Mouse (Mus musculus): ENCODE data around the gene Cog6. TPM values are rescaled to one million over a fixed set of nuclear protein-coding genes. Genes with fewer than 3 reads are reported as not detected.

Gene Cog6
- polyA plus RNA-seq, 1 experiment from 2014 or later: 23.6 TPM

DNA sequence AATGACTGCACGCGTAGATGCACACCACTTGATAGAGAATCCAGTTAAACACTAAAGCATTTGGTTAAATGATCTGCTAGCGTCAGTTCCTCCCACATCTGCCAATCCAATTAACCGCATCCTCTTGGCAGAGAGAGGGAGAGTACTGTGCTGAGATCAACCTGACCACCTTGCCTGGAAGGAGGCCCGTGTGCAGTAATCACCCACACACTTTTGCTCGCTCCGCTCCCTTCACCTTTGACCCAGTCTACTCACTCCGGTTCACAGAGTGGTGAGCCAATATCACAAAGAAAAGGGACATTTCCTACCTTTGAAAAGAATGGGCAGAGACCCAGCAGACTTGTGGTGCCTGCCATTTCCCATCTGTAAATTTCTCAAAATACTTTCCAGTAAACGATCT lies 62.4 kb downstream of the Cog6 start:
- Histone ChIP-seq H3K4me1 (replicated peaks; ENCODE audit: control insufficient read depth, insufficient read depth, low read length) (no peaks in the 10 kb centered on the region), H3K27me3 (replicated peaks; ENCODE audit: control insufficient read depth, insufficient read depth, low read length) (no peaks in the 10 kb centered on the region), H3K4me2 (replicated peaks; ENCODE audit: low read depth) (no peak overlapping the region), H3K27ac (ENCODE audit: low read depth, low read length) (no peak overlapping the region), H3K36me3 (ENCODE audit: control insufficient read depth, insufficient read depth) (no peaks in the 10 kb centered on the region), H3K9me3 (ENCODE audit: control insufficient read depth) (no peaks in the 10 kb centered on the region), H3K9ac (ENCODE audit: low read depth, low read length) (no peak overlapping the region), H3K4me3 (ENCODE audit: low read depth, low read length) (no peak overlapping the region)
- ATAC-seq: no peak
- 71% methylated on average over 9 of the region's 9 CpGs for WGBS
- TF ChIP-seq CTCF (IDR thresholded peaks at IDR 0.05; ENCODE audit: low read depth): no peak

DNA sequence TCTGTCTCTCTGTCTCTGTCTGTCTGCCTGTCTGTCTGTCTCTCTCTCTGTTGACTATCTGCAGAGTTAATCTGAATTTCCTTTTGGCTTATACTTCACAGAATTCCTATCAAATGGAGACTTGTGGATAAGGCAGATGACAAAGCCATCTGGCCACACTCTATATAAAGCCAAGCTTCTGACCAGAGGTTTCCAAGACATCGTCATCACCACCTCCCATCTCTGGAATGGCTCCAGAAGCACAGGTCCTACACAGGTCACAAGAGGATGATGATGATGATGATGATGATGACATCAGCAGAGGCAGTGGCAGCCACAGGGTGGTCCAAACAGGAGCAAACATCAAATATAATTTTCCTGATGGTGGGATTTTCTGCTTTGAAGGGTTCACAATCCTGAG lies 63.2 kb downstream of the Cog6 start:
- Histone ChIP-seq H3K4me2 (replicated peaks; ENCODE audit: low read depth) (no peak overlapping the region), H3K36me3 (ENCODE audit: control insufficient read depth, insufficient read depth) (no peaks in the 10 kb centered on the region), H3K4me1 (replicated peaks; ENCODE audit: control insufficient read depth, insufficient read depth, low read length) (no peaks in the 10 kb centered on the region), H3K4me3 (ENCODE audit: low read depth, low read length) (no peak overlapping the region), H3K27me3 (replicated peaks; ENCODE audit: control insufficient read depth, insufficient read depth, low read length) (no peaks in the 10 kb centered on the region), H3K9me3 (ENCODE audit: control insufficient read depth) (no peaks in the 10 kb centered on the region), H3K9ac (ENCODE audit: low read depth, low read length) (no peak overlapping the region), H3K27ac (ENCODE audit: low read depth, low read length) (no peak overlapping the region)
- no peak for ATAC-seq
- WGBS: 76% methylated on average over 1 of the region's 1 CpGs
- TF ChIP-seq CTCF (IDR thresholded peaks at IDR 0.05; ENCODE audit: low read depth): no peak

DNA sequence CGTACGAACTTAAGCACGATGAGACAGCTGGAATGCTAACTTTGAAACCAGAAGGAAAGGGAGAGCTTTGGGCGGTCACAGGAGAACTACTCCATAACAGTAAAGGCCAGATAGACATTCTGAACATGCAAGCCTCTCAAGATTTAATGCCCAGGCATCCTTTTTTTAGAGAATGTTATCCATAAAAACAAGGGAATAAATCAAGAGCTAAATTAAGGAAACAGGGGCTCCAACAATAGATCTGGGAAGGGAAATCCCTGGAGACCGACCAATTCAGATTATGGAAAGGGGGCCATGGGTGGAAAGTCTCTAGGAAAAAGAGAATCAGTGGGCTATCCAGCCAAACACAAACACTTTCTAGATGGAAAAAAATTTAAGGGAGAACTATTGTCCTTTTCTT lies 68.2 kb downstream of the Cog6 start:
- no peak for TF ChIP-seq CTCF (IDR thresholded peaks at IDR 0.05; ENCODE audit: low read depth)
- H3K4me2 ChIP-seq (replicated peaks; ENCODE audit: low read depth): no peak overlapping the region
- H3K4me3 ChIP-seq (ENCODE audit: low read depth, low read length): no peak overlapping the region
- no peaks in the 10 kb centered on the region for H3K36me3 ChIP-seq (ENCODE audit: control insufficient read depth, insufficient read depth)
- 81% methylated on average over 5 of the region's 5 CpGs for WGBS
- H3K27me3 ChIP-seq (replicated peaks; ENCODE audit: control insufficient read depth, insufficient read depth, low read length): no peaks in the 10 kb centered on the region
- no peak overlapping the region for H3K9ac ChIP-seq (ENCODE audit: low read depth, low read length)
- ATAC-seq: no peak
- no peak overlapping the region for H3K27ac ChIP-seq (ENCODE audit: low read depth, low read length)
- no peaks in the 10 kb centered on the region for H3K9me3 ChIP-seq (ENCODE audit: control insufficient read depth)
- no peaks in the 10 kb centered on the region for H3K4me1 ChIP-seq (replicated peaks; ENCODE audit: control insufficient read depth, insufficient read depth, low read length)

DNA sequence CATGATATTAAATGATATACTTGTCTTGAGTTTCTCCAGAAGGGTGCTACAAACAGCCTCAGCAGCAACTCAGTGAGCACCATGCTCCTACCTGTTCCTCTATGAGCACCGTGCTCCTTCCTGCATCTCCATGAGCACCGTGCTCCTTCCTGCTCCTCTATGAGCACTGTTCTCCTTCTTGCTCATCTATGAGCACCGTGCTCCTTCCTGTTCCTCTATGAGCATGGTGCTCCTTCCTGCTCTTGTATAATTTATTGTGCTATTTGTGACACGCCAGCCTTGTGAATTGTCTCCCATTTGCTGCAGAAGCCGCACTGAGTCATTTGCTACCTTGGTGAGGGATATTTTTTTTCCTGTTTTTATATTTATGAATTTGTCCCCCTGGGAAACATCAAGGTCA lies 69.6 kb downstream of the Cog6 start:
- WGBS: 82% methylated on average over 5 of the region's 5 CpGs

DNA sequence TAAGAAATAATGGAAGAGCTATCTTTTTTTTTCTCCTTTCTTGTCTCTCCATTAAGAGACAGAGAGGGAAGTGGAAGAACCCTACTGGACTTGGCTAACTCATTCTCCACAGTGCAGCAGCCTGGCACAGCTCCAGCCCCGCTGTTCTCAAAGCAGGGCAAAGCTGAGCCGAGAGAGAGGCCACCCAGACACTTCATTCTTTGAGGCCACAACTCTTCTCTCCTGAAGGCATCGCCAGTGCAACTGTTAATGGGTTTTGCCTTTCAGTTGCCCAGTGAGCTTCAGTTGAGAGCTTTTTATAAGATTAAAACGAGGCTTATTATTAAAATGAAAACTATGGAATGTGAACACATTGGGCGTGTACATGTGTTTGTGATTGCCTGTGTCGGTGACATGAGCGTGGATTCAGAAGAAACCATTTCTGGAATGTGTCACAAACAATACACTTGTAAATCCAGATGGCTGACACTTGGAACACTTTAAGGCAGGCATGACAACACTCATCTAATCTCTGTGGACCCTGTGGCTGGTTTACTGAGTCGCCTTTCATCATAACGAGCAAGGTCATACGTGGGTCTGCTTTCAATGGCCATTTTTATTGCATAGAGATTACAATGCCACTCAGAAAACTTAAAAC lies 76.1 kb downstream of the Cog6 start:
- ATAC-seq: no peak
- Histone ChIP-seq H3K4me2 (replicated peaks; ENCODE audit: low read depth) (no peak overlapping the region), H3K4me3 (ENCODE audit: low read depth, low read length) (no peak overlapping the region), H3K9me3 (ENCODE audit: control insufficient read depth) (no peaks in the 10 kb centered on the region), H3K27me3 (replicated peaks; ENCODE audit: control insufficient read depth, insufficient read depth, low read length) (no peaks in the 10 kb centered on the region), H3K36me3 (ENCODE audit: control insufficient read depth, insufficient read depth) (no peaks in the 10 kb centered on the region), H3K4me1 (replicated peaks; ENCODE audit: control insufficient read depth, insufficient read depth, low read length) (0 out of 2 replicates have a peak, but pooled peaks cover 4% of the 10 kb centered on the region), H3K9ac (ENCODE audit: low read depth, low read length) (no peak overlapping the region), H3K27ac (ENCODE audit: low read depth, low read length) (no peak overlapping the region)
- TF ChIP-seq CTCF (IDR thresholded peaks at IDR 0.05; ENCODE audit: low read depth): no peak
- WGBS: 36% methylated on average over 10 of the region's 10 CpGs

More for the DNA sequence above, 69.6 kb downstream of the Cog6 start:
- Histone ChIP-seq H3K4me3 (ENCODE audit: low read depth, low read length) (no peak overlapping the region), H3K4me2 (replicated peaks; ENCODE audit: low read depth) (no peak overlapping the region), H3K4me1 (replicated peaks; ENCODE audit: control insufficient read depth, insufficient read depth, low read length) (no peaks in the 10 kb centered on the region), H3K9me3 (ENCODE audit: control insufficient read depth) (no peaks in the 10 kb centered on the region), H3K27ac (ENCODE audit: low read depth, low read length) (no peak overlapping the region), H3K36me3 (ENCODE audit: control insufficient read depth, insufficient read depth) (no peaks in the 10 kb centered on the region), H3K27me3 (replicated peaks; ENCODE audit: control insufficient read depth, insufficient read depth, low read length) (no peaks in the 10 kb centered on the region), H3K9ac (ENCODE audit: low read depth, low read length) (no peak overlapping the region)
- TF ChIP-seq CTCF (IDR thresholded peaks at IDR 0.05; ENCODE audit: low read depth): no peak
- no peak for ATAC-seq

DNA sequence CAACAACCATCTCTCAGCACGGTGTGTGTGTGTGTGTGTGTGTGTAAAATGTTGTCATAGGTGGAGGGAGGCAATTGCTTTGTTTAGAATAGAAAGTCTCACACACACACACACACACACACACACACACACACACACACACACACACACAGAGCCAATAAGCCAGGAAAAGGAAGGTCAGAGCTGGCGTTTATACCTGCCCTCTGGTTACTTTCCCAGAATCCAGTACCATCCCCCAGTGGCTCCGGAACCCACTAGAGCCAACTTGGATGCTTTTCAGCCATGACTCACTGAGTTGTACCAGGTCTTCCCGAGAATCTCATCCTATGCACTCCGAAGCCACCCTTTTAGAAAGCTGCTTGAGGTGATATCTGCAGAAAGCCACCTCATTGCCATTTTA lies 78.6 kb downstream of the Cog6 start:
- no peak overlapping the region for H3K9ac ChIP-seq (ENCODE audit: low read depth, low read length)
- WGBS: 73% methylated on average over 5 of the region's 5 CpGs
- ATAC-seq: no peak
- H3K9me3 ChIP-seq (ENCODE audit: control insufficient read depth): no peaks in the 10 kb centered on the region
- H3K36me3 ChIP-seq (ENCODE audit: control insufficient read depth, insufficient read depth): no peaks in the 10 kb centered on the region
- H3K4me2 ChIP-seq (replicated peaks; ENCODE audit: low read depth): no peak overlapping the region
- 0 out of 2 replicates have a peak, but pooled peaks cover 4% of the 10 kb centered on the region for H3K4me1 ChIP-seq (replicated peaks; ENCODE audit: control insufficient read depth, insufficient read depth, low read length)
- H3K27me3 ChIP-seq (replicated peaks; ENCODE audit: control insufficient read depth, insufficient read depth, low read length): no peaks in the 10 kb centered on the region
- H3K27ac ChIP-seq (ENCODE audit: low read depth, low read length): no peak overlapping the region
- no peak overlapping the region for H3K4me3 ChIP-seq (ENCODE audit: low read depth, low read length)
- no peak for TF ChIP-seq CTCF (IDR thresholded peaks at IDR 0.05; ENCODE audit: low read depth)

Data from intestine, postnatal 0 days (tissue).